Mouse (Mus musculus): ENCODE data around the gene Kcnq1. TPM values are rescaled to one million over a fixed set of nuclear protein-coding genes. Genes with fewer than 3 reads are reported as not detected.

Kcnq1 gene
- total RNA-seq, 1 experiment, result 0.22 TPM

DNA sequence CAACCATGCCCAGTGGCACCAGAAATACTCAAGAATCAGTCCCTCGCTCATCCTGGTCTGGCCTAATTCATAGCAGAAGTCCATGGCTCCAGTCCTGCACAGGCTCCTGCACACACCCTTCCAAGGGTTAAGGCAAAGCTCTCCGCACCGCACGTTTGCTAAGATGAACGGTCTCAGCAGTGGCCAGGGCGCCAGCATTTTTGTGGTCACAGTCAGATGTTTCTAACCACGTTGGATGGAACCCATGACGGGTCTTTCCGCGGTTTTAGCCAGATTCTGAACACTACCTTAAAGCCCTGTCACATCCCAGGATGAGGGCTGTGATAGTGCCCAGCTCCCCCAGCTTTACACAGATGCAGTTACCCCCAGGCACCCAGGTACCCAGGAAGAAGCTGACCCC lies 293.6 kb downstream of the Kcnq1 start:
- DNase-seq (ENCODE audit: low read depth, low spot score), result no peak
- H3K4me1 ChIP-seq (ENCODE audit: control insufficient read depth in 2 of 2, insufficient read depth in 2 of 2, low read length in 2 of 2, poor library complexity in 1 of 2), result peaks cover 0 to 10% of the 10 kb centered on the region in 2 experiments; a peak in 2 of 4 replicates
- H3K36me3 ChIP-seq (ENCODE audit: control insufficient read depth, insufficient read depth, low read length, poor library complexity, severe bottlenecking), result no peaks in the 10 kb centered on the region
- no peak for TF ChIP-seq ZC3H11A (IDR thresholded peaks at IDR 0.05; ENCODE audit: borderline replicate concordance, low read depth, low read length)
- no peak for TF ChIP-seq HCFC1 (IDR thresholded peaks at IDR 0.05; ENCODE audit: borderline replicate concordance, insufficient read depth, low read length)
- no peak for TF ChIP-seq ZNF384 (IDR thresholded peaks at IDR 0.05; ENCODE audit: low read depth, low read length)
- no peak for TF ChIP-seq CHD2 (IDR thresholded peaks at IDR 0.05; ENCODE audit: low read depth, low read length)
- TF ChIP-seq MAFK (IDR thresholded peaks at IDR 0.05; ENCODE audit: insufficient read depth, low read depth, low read length), result no peak
- H3K27ac ChIP-seq (ENCODE audit: insufficient read depth, low read depth, low read length, poor library complexity, severe bottlenecking), result no peak overlapping the region
- in situ Hi-C loops (cut with MboI; ENCODE audit: low sequenced_read_pairs in 2 of 2, unreplicated experiment in 2 of 2), result no loop called here
- no peaks in the 10 kb centered on the region for H3K9me3 ChIP-seq (ENCODE audit: control insufficient read depth, insufficient read depth, low read depth, low read length)
- no peak overlapping the region for H3K9ac ChIP-seq (ENCODE audit: insufficient read depth, low read depth, low read length, poor library complexity, severe bottlenecking)
- H3K4me3 ChIP-seq (ENCODE audit: insufficient read depth in 1 of 2, low read depth in 1 of 2, low read length in 2 of 2, poor library complexity in 1 of 2, severe bottlenecking in 1 of 2), result no peak overlapping the region

DNA sequence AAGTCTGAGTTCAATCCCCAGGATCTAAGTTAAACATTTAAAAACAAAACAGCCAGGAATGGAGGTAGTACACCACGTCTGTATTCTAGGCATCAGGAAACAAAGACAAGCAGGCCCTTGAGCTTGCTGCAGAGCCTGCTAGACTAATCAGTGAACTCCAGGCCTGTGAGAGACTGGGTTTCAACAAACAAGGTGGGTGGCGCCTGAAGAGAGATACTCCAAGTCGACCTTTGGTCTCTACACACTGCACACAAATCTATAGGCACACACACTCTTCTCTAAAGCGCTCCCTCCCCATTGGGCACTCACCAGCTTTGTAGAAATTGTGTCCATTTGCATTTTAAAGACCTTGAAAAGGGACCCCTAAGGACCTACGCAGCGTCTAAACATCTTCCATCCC lies 294.4 kb downstream of the Kcnq1 start:
- no peak overlapping the region for H3K9ac ChIP-seq (ENCODE audit: insufficient read depth, low read depth, low read length, poor library complexity, severe bottlenecking)
- TF ChIP-seq ZC3H11A (IDR thresholded peaks at IDR 0.05; ENCODE audit: borderline replicate concordance, low read depth, low read length) (no peak), ZNF384 (IDR thresholded peaks at IDR 0.05; ENCODE audit: low read depth, low read length) (no peak), HCFC1 (IDR thresholded peaks at IDR 0.05; ENCODE audit: borderline replicate concordance, insufficient read depth, low read length) (no peak), CHD2 (IDR thresholded peaks at IDR 0.05; ENCODE audit: low read depth, low read length) (no peak), MAFK (IDR thresholded peaks at IDR 0.05; ENCODE audit: insufficient read depth, low read depth, low read length) (no peak)
- H3K4me3 ChIP-seq (ENCODE audit: insufficient read depth in 1 of 2, low read depth in 1 of 2, low read length in 2 of 2, poor library complexity in 1 of 2, severe bottlenecking in 1 of 2), result no peak overlapping the region
- H3K27ac ChIP-seq (ENCODE audit: insufficient read depth, low read depth, low read length, poor library complexity, severe bottlenecking), result no peak overlapping the region
- no peak for DNase-seq (ENCODE audit: low read depth, low spot score)
- H3K9me3 ChIP-seq (ENCODE audit: control insufficient read depth, insufficient read depth, low read depth, low read length), result no peaks in the 10 kb centered on the region
- in situ Hi-C loops (cut with MboI; ENCODE audit: low sequenced_read_pairs in 2 of 2, unreplicated experiment in 2 of 2), result no loop called here
- H3K4me1 ChIP-seq (ENCODE audit: control insufficient read depth in 2 of 2, insufficient read depth in 2 of 2, low read length in 2 of 2, poor library complexity in 1 of 2), result peaks cover 0 to 10% of the 10 kb centered on the region in 2 experiments; a peak in 2 of 4 replicates
- H3K36me3 ChIP-seq (ENCODE audit: control insufficient read depth, insufficient read depth, low read length, poor library complexity, severe bottlenecking), result no peaks in the 10 kb centered on the region

DNA sequence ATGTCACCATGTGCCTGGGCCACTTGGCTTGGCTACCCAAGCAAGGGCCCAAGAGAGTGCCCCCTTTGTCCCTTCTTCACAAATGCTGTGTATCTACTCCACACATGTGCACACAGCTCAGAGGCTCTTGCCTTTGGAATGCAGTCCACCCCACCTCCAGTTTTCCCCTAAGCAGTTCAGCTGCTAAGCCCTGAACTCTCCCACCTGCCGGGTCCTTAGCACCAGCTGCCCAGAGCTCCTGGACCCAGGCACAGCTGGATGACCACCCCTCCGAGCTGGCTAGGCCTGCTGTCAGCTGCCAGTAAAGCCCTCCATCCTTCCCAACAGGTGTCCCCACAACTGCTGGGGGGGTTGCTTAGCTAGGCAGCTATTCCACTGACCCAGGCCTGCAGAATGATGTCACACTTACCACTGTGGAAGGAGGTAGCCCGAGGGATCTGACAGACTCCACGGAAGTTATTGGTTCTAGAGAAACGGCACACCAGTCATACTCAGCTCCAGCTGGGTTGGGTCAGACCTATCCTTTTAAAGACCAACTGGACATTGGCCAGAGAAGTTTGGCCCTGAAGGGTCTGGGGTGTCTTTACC lies 295.4 kb downstream of the Kcnq1 start:
- no peak overlapping the region for H3K27ac ChIP-seq (ENCODE audit: insufficient read depth, low read depth, low read length, poor library complexity, severe bottlenecking)
- no peak for DNase-seq (ENCODE audit: low read depth, low spot score)

DNA sequence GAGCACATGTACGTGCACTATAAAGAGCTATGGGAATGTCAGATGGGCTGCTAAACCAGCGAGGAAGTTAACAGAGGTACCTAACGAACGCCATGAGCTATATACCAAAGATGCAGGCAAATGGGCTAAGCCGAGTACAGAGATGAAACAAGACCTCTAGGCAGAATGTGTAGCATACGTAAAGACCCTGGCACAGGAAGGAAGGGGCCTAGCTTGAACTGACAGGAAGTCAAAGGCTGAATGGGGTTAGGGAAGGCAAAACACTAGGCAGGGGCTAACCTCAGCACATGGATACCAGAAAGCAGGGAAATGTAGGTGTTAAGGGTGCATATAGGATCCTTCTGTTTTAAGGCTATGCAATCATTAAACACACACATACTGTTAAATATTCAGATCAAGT lies 298.1 kb downstream of the Kcnq1 start:
- in situ Hi-C loops (cut with MboI; ENCODE audit: low sequenced_read_pairs in 2 of 2, unreplicated experiment in 2 of 2), result no loop called here
- Histone ChIP-seq H3K27ac (ENCODE audit: insufficient read depth, low read depth, low read length, poor library complexity, severe bottlenecking) (no peak overlapping the region), H3K4me1 (ENCODE audit: control insufficient read depth in 2 of 2, insufficient read depth in 2 of 2, low read length in 2 of 2, poor library complexity in 1 of 2) (peaks cover 0 to 10% of the 10 kb centered on the region in 2 experiments; a peak in 2 of 4 replicates), H3K9ac (ENCODE audit: insufficient read depth, low read depth, low read length, poor library complexity, severe bottlenecking) (no peak overlapping the region), H3K4me3 (ENCODE audit: insufficient read depth in 1 of 2, low read depth in 1 of 2, low read length in 2 of 2, poor library complexity in 1 of 2, severe bottlenecking in 1 of 2) (no peak overlapping the region), H3K36me3 (ENCODE audit: control insufficient read depth, insufficient read depth, low read length, poor library complexity, severe bottlenecking) (no peaks in the 10 kb centered on the region), H3K9me3 (ENCODE audit: control insufficient read depth, insufficient read depth, low read depth, low read length) (no peaks in the 10 kb centered on the region)
- DNase-seq (ENCODE audit: low read depth, low spot score), result no peak
- TF ChIP-seq ZC3H11A (IDR thresholded peaks at IDR 0.05; ENCODE audit: borderline replicate concordance, low read depth, low read length), result no peak
- TF ChIP-seq CHD2 (IDR thresholded peaks at IDR 0.05; ENCODE audit: low read depth, low read length), result no peak
- TF ChIP-seq ZNF384 (IDR thresholded peaks at IDR 0.05; ENCODE audit: low read depth, low read length), result no peak
- no peak for TF ChIP-seq HCFC1 (IDR thresholded peaks at IDR 0.05; ENCODE audit: borderline replicate concordance, insufficient read depth, low read length)
- no peak for TF ChIP-seq MAFK (IDR thresholded peaks at IDR 0.05; ENCODE audit: insufficient read depth, low read depth, low read length)

More for the DNA sequence above, 295.4 kb downstream of the Kcnq1 start:
- peaks cover 0 to 10% of the 10 kb centered on the region in 2 experiments; a peak in 2 of 4 replicates for H3K4me1 ChIP-seq (ENCODE audit: control insufficient read depth in 2 of 2, insufficient read depth in 2 of 2, low read length in 2 of 2, poor library complexity in 1 of 2)
- in situ Hi-C loops (cut with MboI; ENCODE audit: low sequenced_read_pairs in 2 of 2, unreplicated experiment in 2 of 2), result no loop called here
- TF ChIP-seq ZNF384 (IDR thresholded peaks at IDR 0.05; ENCODE audit: low read depth, low read length) (no peak), ZC3H11A (IDR thresholded peaks at IDR 0.05; ENCODE audit: borderline replicate concordance, low read depth, low read length) (no peak)
- H3K4me3 ChIP-seq (ENCODE audit: insufficient read depth in 1 of 2, low read depth in 1 of 2, low read length in 2 of 2, poor library complexity in 1 of 2, severe bottlenecking in 1 of 2), result no peak overlapping the region
- H3K9ac ChIP-seq (ENCODE audit: insufficient read depth, low read depth, low read length, poor library complexity, severe bottlenecking), result no peak overlapping the region
- H3K36me3 ChIP-seq (ENCODE audit: control insufficient read depth, insufficient read depth, low read length, poor library complexity, severe bottlenecking), result no peaks in the 10 kb centered on the region
- no peaks in the 10 kb centered on the region for H3K9me3 ChIP-seq (ENCODE audit: control insufficient read depth, insufficient read depth, low read depth, low read length)

All from ES-E14 (cell line).